Mouse (Mus musculus): ENCODE data around the gene Sirt4. TPM values are rescaled to one million over a fixed set of nuclear protein-coding genes. Genes with fewer than 3 reads are reported as not detected.
A peak's percentile ranks its signal among the peaks of the same experiment; 100 is the strongest.

The Sirt4 gene
- polyA plus RNA-seq, 1 experiment: 34.6 TPM

GRCm38 (mm10) chr5:115514896-115515587, 30.5 kb upstream of the Sirt4 start:
- H3K36me3 ChIP-seq (ENCODE audit: control insufficient read depth, insufficient read depth, low read length): no peaks in the 10 kb centered on the region
- H3K27ac ChIP-seq (ENCODE audit: control insufficient read depth, insufficient read depth, low read depth, low read length): peak overlapping the region; percentile 46; the same call in 1 of the 2 replicates
- no peaks in the 10 kb centered on the region for H3K27me3 ChIP-seq (ENCODE audit: control insufficient read depth, insufficient read depth, low read length)
- TF ChIP-seq CTCF (IDR thresholded peaks at IDR 0.05; ENCODE audit: control insufficient read depth, insufficient read depth, insufficient replicate concordance, low read depth, low read length): no peak
- TF ChIP-seq POLR2A (IDR thresholded peaks at IDR 0.05; ENCODE audit: control insufficient read depth, low read depth, low read length): no peak
- peaks cover 23% of the 10 kb centered on the region for H3K4me1 ChIP-seq (ENCODE audit: control insufficient read depth, insufficient read depth, low read length)
- H3K4me3 ChIP-seq (ENCODE audit: control insufficient read depth, low read depth, low read length): no peak overlapping the region

- Histone ChIP-seq H3K27me3 (ENCODE audit: control insufficient read depth, insufficient read depth, low read length) (no peaks in the 10 kb centered on the region), H3K4me1 (ENCODE audit: control insufficient read depth, insufficient read depth, low read length) (peaks cover 23% of the 10 kb centered on the region), H3K36me3 (ENCODE audit: control insufficient read depth, insufficient read depth, low read length) (no peaks in the 10 kb centered on the region), H3K27ac (ENCODE audit: control insufficient read depth, insufficient read depth, low read depth, low read length) (no peak overlapping the region), H3K4me3 (ENCODE audit: control insufficient read depth, low read depth, low read length) (no peak overlapping the region)
- no peak for TF ChIP-seq POLR2A (IDR thresholded peaks at IDR 0.05; ENCODE audit: control insufficient read depth, low read depth, low read length)
- no peak for TF ChIP-seq CTCF (IDR thresholded peaks at IDR 0.05; ENCODE audit: control insufficient read depth, insufficient read depth, insufficient replicate concordance, low read depth, low read length)
Observed at GRCm38 (mm10) chr5:115514346-115514745, 29.8 kb upstream of the Sirt4 start.

- Histone ChIP-seq H3K36me3 (ENCODE audit: control insufficient read depth, insufficient read depth, low read length) (no peaks in the 10 kb centered on the region), H3K27me3 (ENCODE audit: control insufficient read depth, insufficient read depth, low read length) (no peaks in the 10 kb centered on the region), H3K4me1 (ENCODE audit: control insufficient read depth, insufficient read depth, low read length) (peaks cover 26% of the 10 kb centered on the region), H3K4me3 (ENCODE audit: control insufficient read depth, low read depth, low read length) (no peak overlapping the region), H3K27ac (ENCODE audit: control insufficient read depth, insufficient read depth, low read depth, low read length) (no peak overlapping the region)
- TF ChIP-seq POLR2A (IDR thresholded peaks at IDR 0.05; ENCODE audit: control insufficient read depth, low read depth, low read length) (no peak), CTCF (IDR thresholded peaks at IDR 0.05; ENCODE audit: control insufficient read depth, insufficient read depth, insufficient replicate concordance, low read depth, low read length) (no peak)
Observed at GRCm38 (mm10) chr5:115513721-115514120, 29.2 kb upstream of the Sirt4 start.

GRCm38 (mm10) chr5:115513246-115513645, 28.7 kb upstream of the Sirt4 start:
- no peaks in the 10 kb centered on the region for H3K27me3 ChIP-seq (ENCODE audit: control insufficient read depth, insufficient read depth, low read length)
- H3K4me1 ChIP-seq (ENCODE audit: control insufficient read depth, insufficient read depth, low read length): peaks cover 26% of the 10 kb centered on the region
- TF ChIP-seq POLR2A (IDR thresholded peaks at IDR 0.05; ENCODE audit: control insufficient read depth, low read depth, low read length): no peak
- TF ChIP-seq CTCF (IDR thresholded peaks at IDR 0.05; ENCODE audit: control insufficient read depth, insufficient read depth, insufficient replicate concordance, low read depth, low read length): no peak
- H3K4me3 ChIP-seq (ENCODE audit: control insufficient read depth, low read depth, low read length): no peak overlapping the region
- no peak overlapping the region for H3K27ac ChIP-seq (ENCODE audit: control insufficient read depth, insufficient read depth, low read depth, low read length)
- no peaks in the 10 kb centered on the region for H3K36me3 ChIP-seq (ENCODE audit: control insufficient read depth, insufficient read depth, low read length)

- peaks cover 31% of the 10 kb centered on the region for H3K4me1 ChIP-seq (ENCODE audit: control insufficient read depth, insufficient read depth, low read length)
- H3K27ac ChIP-seq (ENCODE audit: control insufficient read depth, insufficient read depth, low read depth, low read length): no peak overlapping the region
- H3K27me3 ChIP-seq (ENCODE audit: control insufficient read depth, insufficient read depth, low read length): no peaks in the 10 kb centered on the region
- no peak overlapping the region for H3K4me3 ChIP-seq (ENCODE audit: control insufficient read depth, low read depth, low read length)
- TF ChIP-seq POLR2A (IDR thresholded peaks at IDR 0.05; ENCODE audit: control insufficient read depth, low read depth, low read length) (no peak), CTCF (IDR thresholded peaks at IDR 0.05; ENCODE audit: control insufficient read depth, insufficient read depth, insufficient replicate concordance, low read depth, low read length) (no peak)
- no peaks in the 10 kb centered on the region for H3K36me3 ChIP-seq (ENCODE audit: control insufficient read depth, insufficient read depth, low read length)
Observed at GRCm38 (mm10) chr5:115512375-115512774, 27.9 kb upstream of the Sirt4 start.

GRCm38 (mm10) chr5:115509790-115510689, 25.5 kb upstream of the Sirt4 start:
- no peak for TF ChIP-seq POLR2A (IDR thresholded peaks at IDR 0.05; ENCODE audit: control insufficient read depth, low read depth, low read length)
- TF ChIP-seq CTCF (IDR thresholded peaks at IDR 0.05; ENCODE audit: control insufficient read depth, insufficient read depth, insufficient replicate concordance, low read depth, low read length): no peak
- Histone ChIP-seq H3K27me3 (ENCODE audit: control insufficient read depth, insufficient read depth, low read length) (no peaks in the 10 kb centered on the region), H3K36me3 (ENCODE audit: control insufficient read depth, insufficient read depth, low read length) (no peaks in the 10 kb centered on the region), H3K4me1 (ENCODE audit: control insufficient read depth, insufficient read depth, low read length) (peaks cover 21% of the 10 kb centered on the region), H3K4me3 (ENCODE audit: control insufficient read depth, low read depth, low read length) (no peak overlapping the region), H3K27ac (ENCODE audit: control insufficient read depth, insufficient read depth, low read depth, low read length) (no peak overlapping the region)

GRCm38 (mm10) chr5:115509321-115509761, 24.8 kb upstream of the Sirt4 start:
- H3K27ac ChIP-seq (ENCODE audit: control insufficient read depth, insufficient read depth, low read depth, low read length): no peak overlapping the region
- no peaks in the 10 kb centered on the region for H3K36me3 ChIP-seq (ENCODE audit: control insufficient read depth, insufficient read depth, low read length)
- H3K4me1 ChIP-seq (ENCODE audit: control insufficient read depth, insufficient read depth, low read length): peaks cover 16% of the 10 kb centered on the region
- H3K27me3 ChIP-seq (ENCODE audit: control insufficient read depth, insufficient read depth, low read length): no peaks in the 10 kb centered on the region
- TF ChIP-seq POLR2A (IDR thresholded peaks at IDR 0.05; ENCODE audit: control insufficient read depth, low read depth, low read length) (no peak), CTCF (IDR thresholded peaks at IDR 0.05; ENCODE audit: control insufficient read depth, insufficient read depth, insufficient replicate concordance, low read depth, low read length) (no peak)
- H3K4me3 ChIP-seq (ENCODE audit: control insufficient read depth, low read depth, low read length): no peak overlapping the region

Measured in testis, adult 2 months (tissue).